Mouse (Mus musculus): Measurements from ENCODE around the gene Sp2. TPM values are rescaled to one million over a fixed set of nuclear protein-coding genes. Genes with fewer than 3 reads are reported as not detected.

Sp2 gene
- total and polyA plus RNA-seq, 3 experiments = 1.1 to 21.0 (median 2.8) TPM

DNA sequence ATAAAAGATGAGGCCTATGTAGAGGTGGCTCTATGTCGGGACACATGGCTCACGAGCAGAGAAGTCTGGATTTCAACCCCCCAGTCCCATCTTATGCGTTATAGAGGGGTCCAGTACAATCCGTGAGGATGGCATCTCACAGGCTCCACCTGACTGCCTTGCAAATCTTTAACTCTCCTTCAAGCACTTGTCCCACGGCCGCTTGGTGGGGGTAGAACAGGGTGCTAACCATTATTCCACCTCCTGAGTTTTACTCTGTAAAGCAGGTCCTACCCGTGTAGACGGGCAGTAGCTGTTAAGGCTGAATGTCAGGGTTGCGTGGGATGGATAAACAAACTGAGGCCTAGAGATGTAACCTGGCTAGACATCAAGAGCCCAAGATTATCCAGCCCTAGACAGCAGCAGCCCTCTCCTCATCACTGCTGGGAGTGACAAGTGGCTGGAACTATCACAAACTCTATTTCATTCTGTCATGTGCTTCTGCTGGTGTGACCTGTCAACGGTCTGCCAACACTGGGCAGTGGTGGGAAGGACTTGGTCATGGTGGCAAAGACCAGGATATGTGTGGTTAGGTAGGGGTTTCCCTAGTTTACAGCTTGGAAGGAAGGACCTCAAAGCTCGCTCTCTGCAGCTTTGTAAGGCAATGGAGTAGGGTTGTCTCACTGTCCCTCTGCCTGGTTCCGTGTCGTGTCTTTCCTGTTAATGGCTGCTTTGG lies 49.0 kb downstream of the Sp2 start:
- H3K27ac ChIP-seq (ENCODE audit: insufficient read depth, low read depth) = no peak overlapping the region
- TF ChIP-seq ETS1 (conservative IDR thresholded peaks at IDR 0.05; ENCODE audit: low read depth, low read length) (no peak), NRF1 (IDR thresholded peaks at IDR 0.05; ENCODE audit: low read depth, low read length) (no peak), E2F4 (IDR thresholded peaks at IDR 0.05; ENCODE audit: insufficient replicate concordance, low read depth, low read length) (no peak), POLR2AphosphoS2 (IDR thresholded peaks at IDR 0.05; ENCODE audit: low read depth, low read length) (no peak), ELF1 (IDR thresholded peaks at IDR 0.05; ENCODE audit: low read depth, low read length) (no peak), ZC3H11A (IDR thresholded peaks at IDR 0.05; ENCODE audit: low read depth, low read length) (no peak), RCOR1 (conservative IDR thresholded peaks at IDR 0.05; ENCODE audit: low read depth, low read length) (no peak), CHD1 (IDR thresholded peaks at IDR 0.05; ENCODE audit: low read depth, low read length) (no peak), UBTF (IDR thresholded peaks at IDR 0.05; ENCODE audit: low read depth, low read length) (no peak), MAFK (IDR thresholded peaks at IDR 0.05; ENCODE audit: insufficient replicate concordance, low read length) (no peak), JUN (IDR thresholded peaks at IDR 0.05; ENCODE audit: insufficient read depth, low read depth, low read length) (no peak), IRF4 (IDR thresholded peaks at IDR 0.05; ENCODE audit: low read depth, low read length) (no peak), MAX (IDR thresholded peaks at IDR 0.05; ENCODE audit: low read length) (no peak)
- peaks cover 21% of the 10 kb centered on the region for H3K27me3 ChIP-seq (replicated peaks)
- peaks cover 0 to 8% of the 10 kb centered on the region in 2 experiments; a peak in 2 of 4 replicates for H3K4me1 ChIP-seq (ENCODE audit: control insufficient read depth in 1 of 2, insufficient read depth in 2 of 2)
- peaks cover under 1 to 20% of the 10 kb centered on the region in 2 experiments for H3K36me3 ChIP-seq (replicated peaks in 1 of 2; ENCODE audit: control insufficient read depth in 1 of 2, insufficient read depth in 1 of 2, low read length in 1 of 2)
- H3K9me3 ChIP-seq (replicated peaks; ENCODE audit: low read length) = no peaks in the 10 kb centered on the region
- no peak for DNase-seq (ENCODE audit: extremely low read depth)
- in situ Hi-C loops (cut with MboI; ENCODE audit: low pct_ligation_motif_present, low pct_unique_long_range_greater_than_20kb, low sequenced_read_pairs) = no loop called here
- no peak overlapping the region for H3K9ac ChIP-seq (ENCODE audit: insufficient read depth, low read depth)
- H3K4me2 ChIP-seq (ENCODE audit: insufficient read depth, low read depth, poor library complexity, severe bottlenecking) = no peak overlapping the region
- dilution Hi-C loops (cut with MboI; ENCODE audit: extremely low pct_ligation_motif_present, extremely low pct_unique_long_range_greater_than_20kb, low sequenced_read_pairs) = no loop called here
- H3K79me2 ChIP-seq (replicated peaks; ENCODE audit: control insufficient read depth, extremely low read depth, insufficient read depth, poor library complexity, severe bottlenecking) = no peaks in the 10 kb centered on the region
- no peak overlapping the region for H3K4me3 ChIP-seq (replicated peaks in 1 of 3; ENCODE audit: low read depth in 2 of 3, low read length in 2 of 3, poor library complexity in 1 of 3)

DNA sequence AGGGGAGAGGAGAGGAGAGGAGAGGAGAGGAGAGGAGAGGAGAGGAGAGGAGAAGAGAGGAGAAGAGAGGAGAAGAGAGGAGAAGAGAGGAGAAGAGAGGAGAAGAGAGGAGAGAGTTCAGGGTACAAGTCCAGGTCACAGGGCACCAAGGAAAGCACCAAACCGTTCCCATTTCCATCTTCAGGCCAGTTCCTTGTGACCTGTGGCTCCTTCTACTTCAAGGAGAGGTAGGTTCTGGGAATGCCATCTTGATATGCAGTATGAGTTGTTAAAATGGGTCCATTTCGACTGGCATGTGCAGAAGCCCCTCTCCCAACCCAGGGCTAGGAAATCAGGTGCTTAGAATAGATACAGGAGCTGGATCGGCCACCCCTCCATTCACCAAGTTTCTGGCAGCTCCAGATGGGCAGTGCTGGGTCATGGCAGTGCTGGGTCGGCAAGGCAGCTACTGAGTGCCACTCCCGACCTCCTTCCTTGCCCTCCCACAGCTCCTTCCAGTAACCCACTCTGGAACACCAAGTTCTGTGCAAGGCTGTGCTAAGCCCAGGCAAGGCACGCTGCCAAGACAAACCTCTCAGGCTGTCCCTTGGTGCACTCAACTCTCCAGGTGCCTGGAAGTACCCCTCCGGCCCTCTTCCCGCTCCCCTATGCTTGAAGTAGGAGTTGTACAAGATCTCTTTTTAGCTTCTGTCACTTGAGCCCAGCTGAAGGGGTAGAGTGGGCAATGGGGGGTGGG lies 51.3 kb downstream of the Sp2 start:
- in situ Hi-C loops (cut with MboI; ENCODE audit: low pct_ligation_motif_present, low pct_unique_long_range_greater_than_20kb, low sequenced_read_pairs) (no loop called here), dilution Hi-C loops (cut with MboI; ENCODE audit: extremely low pct_ligation_motif_present, extremely low pct_unique_long_range_greater_than_20kb, low sequenced_read_pairs) (no loop called here)
- no peaks in the 10 kb centered on the region for H3K9me3 ChIP-seq (replicated peaks; ENCODE audit: low read length)
- no peak overlapping the region for H3K4me3 ChIP-seq (replicated peaks in 1 of 3; ENCODE audit: low read depth in 2 of 3, low read length in 2 of 3, poor library complexity in 1 of 3)
- no peak overlapping the region for H3K9ac ChIP-seq (ENCODE audit: insufficient read depth, low read depth)
- H3K4me1 ChIP-seq (ENCODE audit: control insufficient read depth in 1 of 2, insufficient read depth in 2 of 2) = peaks cover 0 to 4% of the 10 kb centered on the region in 2 experiments; a peak in 1 of 4 replicates
- no peak overlapping the region for H3K4me2 ChIP-seq (ENCODE audit: insufficient read depth, low read depth, poor library complexity, severe bottlenecking)
- H3K36me3 ChIP-seq (replicated peaks in 1 of 2; ENCODE audit: control insufficient read depth in 1 of 2, insufficient read depth in 1 of 2, low read length in 1 of 2) = peaks cover 0 to 3% of the 10 kb centered on the region in 2 experiments
- H3K27ac ChIP-seq (ENCODE audit: insufficient read depth, low read depth) = no peak overlapping the region
- no peak for DNase-seq (ENCODE audit: extremely low read depth)
- TF ChIP-seq ZMIZ1 (IDR thresholded peaks at IDR 0.05; ENCODE audit: low read depth, low read length) (no peak), SMC3 (IDR thresholded peaks at IDR 0.05; ENCODE audit: low read depth, low read length) (no peak), SIN3A (IDR thresholded peaks at IDR 0.05; ENCODE audit: low read length) (no peak), MYC (IDR thresholded peaks at IDR 0.05; ENCODE audit: low read depth, low read length) (no peak)
- H3K27me3 ChIP-seq (replicated peaks) = peaks cover 32% of the 10 kb centered on the region
- no peaks in the 10 kb centered on the region for H3K79me2 ChIP-seq (replicated peaks; ENCODE audit: control insufficient read depth, extremely low read depth, insufficient read depth, poor library complexity, severe bottlenecking)

Data from CH12.LX (cell line).